Mouse (Mus musculus) limb, embryonic 14.5 days (tissue): ENCODE data around the gene Ntf3. TPM values are rescaled to one million over a fixed set of nuclear protein-coding genes. Genes with fewer than 3 reads are reported as not detected.

ENCODE experiments used
- ATAC-seq: fragments of 200-750 bp; cut with Nextera tagmentation; 2 replicates; pipeline ENCODE4 v1.8.0; 2017; ENCODE audit warnings: low read depth, moderate number of reproducible peaks, moderate TSS enrichment; ENCODE audit not compliant: low FRiP score
- DNase-seq: peaks from one replicate; pipeline ENCODE4 v3.0.0-alpha.2; 2015; ENCODE audit warnings: low spot score
- H3K27ac ChIP-seq: fragments of 300-500 bp; sonication (generic); replicated peaks from 2 replicates; pipeline ENCODE4 v1.5.1; 2014; ENCODE audit warnings: low read depth, mild to moderate bottlenecking, low read length, moderate library complexity, mixed read lengths
- H3K27me3 ChIP-seq: fragments of 300-500 bp; sonication (generic); 2 replicates; pipeline ENCODE4 v1.6.1; 2014; ENCODE audit warnings: low read length, mixed read lengths; ENCODE audit not compliant: control insufficient read depth, insufficient read depth
- H3K36me3 ChIP-seq: fragments of 300-500 bp; sonication (generic); 2 replicates; pipeline ENCODE4 v1.6.1; 2014; ENCODE audit warnings: mild to moderate bottlenecking, low read length, moderate library complexity, mixed read lengths; ENCODE audit not compliant: control insufficient read depth, insufficient read depth
- H3K4me1 ChIP-seq: fragments of 300-500 bp; sonication (generic); 2 replicates; pipeline ENCODE4 v1.6.1; 2014; ENCODE audit warnings: antibody characterized with exemption, low read length, mixed read lengths; ENCODE audit not compliant: control insufficient read depth, insufficient read depth
- H3K4me2 ChIP-seq: fragments of 300-500 bp; sonication (generic); replicated peaks from 2 replicates; pipeline ENCODE4 v1.6.1; 2014; ENCODE audit warnings: low read depth, mild to moderate bottlenecking, low read length, moderate library complexity; ENCODE audit not compliant: severe bottlenecking
- H3K4me3 ChIP-seq: fragments of 300-500 bp; sonication (generic); replicated peaks from 2 replicates; pipeline ENCODE4 v1.5.1; 2014; ENCODE audit warnings: low read length
- H3K9ac ChIP-seq: fragments of 300-500 bp; sonication (generic); 2 replicates; pipeline ENCODE4 v1.6.1; 2014; ENCODE audit warnings: mild to moderate bottlenecking, low read depth, low read length, moderate library complexity; ENCODE audit not compliant: severe bottlenecking
- H3K9me3 ChIP-seq: fragments of 300-500 bp; sonication (generic); 2 replicates; pipeline ENCODE4 v1.6.1; 2016; ENCODE audit warnings: low read length; ENCODE audit not compliant: control insufficient read depth
- POLR2A ChIP-seq: fragments of 200-500 bp; IDR thresholded peaks from 2 replicates; pipeline ENCODE4 v1.8.0; 2012; ENCODE audit warnings: inconsistent platforms, mild to moderate bottlenecking, moderate library complexity, borderline replicate concordance; ENCODE audit not compliant: insufficient read depth, insufficient read length; ENCODE audit errors: extremely low read depth
- WGBS: fragments of 180-500 bp; shearing (Covaris S2); extraction: QIAGEN DNeasy Blood & Tissue Kit; methylation state at CpG from one replicate; pipeline ENCODE4 v1.1.7; 2014; 5-methylcytosine and 5-hydroxymethylcytosine counted together
- polyA plus RNA-seq, 2 experiments: library from polyadenylated mRNA; depleted of rRNA in 1 of 2; stranded (reverse) in 1 of 2; unstranded in 1 of 2; fragments of >200 nt; fragmentation: Nextera tagmentation in 1 of 2; extraction: Ambion mirVana in 1 of 2; gene quantifications; 2 replicates each; pipeline versions ENCODE4 v1.2.1 to v1.2.3; 2012 to 2014

Ntf3 gene
- polyA plus RNA-seq, 2 experiments, result 18.6 to 21.5 TPM

- Histone ChIP-seq H3K4me2 (peak overlapping the region; percentile 28), H3K4me1 (peaks cover 17% of the 10 kb centered on the region), H3K9me3 (no peaks in the 10 kb centered on the region), H3K27me3 (no peaks in the 10 kb centered on the region), H3K4me3 (no peak overlapping the region), H3K36me3 (0 out of 2 replicates have a peak, but pooled peaks cover 4% of the 10 kb centered on the region), H3K9ac (no peak overlapping the region), H3K27ac (0 out of 2 replicates have a peak overlapping the region, but pooled peaks have one; percentile 45)
- peak; percentile 85 for ATAC-seq
- peak; percentile 73 for DNase-seq
- WGBS, result 16% methylated on average over 19 of the region's 19 CpGs
- TF ChIP-seq POLR2A, result no peak
These were observed 32.4 kb downstream of the Ntf3 start for GRCm38 (mm10) chr6:126134155-126134906.

- Histone ChIP-seq H3K4me3 (no peak overlapping the region), H3K36me3 (no peaks in the 10 kb centered on the region), H3K4me1 (peaks cover 8% of the 10 kb centered on the region; the same call in 1 of the 2 replicates), H3K9ac (no peak overlapping the region), H3K9me3 (no peaks in the 10 kb centered on the region), H3K27me3 (no peaks in the 10 kb centered on the region), H3K27ac (no peak overlapping the region), H3K4me2 (no peak overlapping the region)
- DNase-seq (no peak), ATAC-seq (no peak)
- WGBS, result 68% methylated on average over 7 of the region's 7 CpGs
- TF ChIP-seq POLR2A, result no peak
These were observed 38.5 kb downstream of the Ntf3 start for GRCm38 (mm10) chr6:126128238-126128637.

- H3K9ac ChIP-seq, result no peak overlapping the region
- peaks cover 38% of the 10 kb centered on the region for H3K4me1 ChIP-seq
- no peak overlapping the region for H3K4me3 ChIP-seq
- no peak for TF ChIP-seq POLR2A
- H3K4me2 ChIP-seq, result no peak overlapping the region
- H3K27ac ChIP-seq, result no peak overlapping the region
- DNase-seq (no peak), ATAC-seq (no peak)
- no peaks in the 10 kb centered on the region for H3K27me3 ChIP-seq
- H3K9me3 ChIP-seq, result no peaks in the 10 kb centered on the region
- 75% methylated on average over 1 of the region's 1 CpGs for WGBS
- no peaks in the 10 kb centered on the region for H3K36me3 ChIP-seq
These were observed 48.5 kb downstream of the Ntf3 start for GRCm38 (mm10) chr6:126118247-126118646.

- H3K4me3 ChIP-seq, result no peak overlapping the region
- TF ChIP-seq POLR2A, result no peak
- H3K4me1 ChIP-seq, result peaks cover 38% of the 10 kb centered on the region
- no peak overlapping the region for H3K4me2 ChIP-seq
- no peak overlapping the region for H3K9ac ChIP-seq
- whole genome bisulfite sequencing, result 51% methylated on average over 8 of the region's 8 CpGs
- DNase-seq (peak; percentile 37), ATAC-seq (no peak)
- no peaks in the 10 kb centered on the region for H3K9me3 ChIP-seq
- no peaks in the 10 kb centered on the region for H3K27me3 ChIP-seq
- no peak overlapping the region for H3K27ac ChIP-seq
- H3K36me3 ChIP-seq, result no peaks in the 10 kb centered on the region
These were observed 49.5 kb downstream of the Ntf3 start for GRCm38 (mm10) chr6:126117191-126117590.

DNA sequence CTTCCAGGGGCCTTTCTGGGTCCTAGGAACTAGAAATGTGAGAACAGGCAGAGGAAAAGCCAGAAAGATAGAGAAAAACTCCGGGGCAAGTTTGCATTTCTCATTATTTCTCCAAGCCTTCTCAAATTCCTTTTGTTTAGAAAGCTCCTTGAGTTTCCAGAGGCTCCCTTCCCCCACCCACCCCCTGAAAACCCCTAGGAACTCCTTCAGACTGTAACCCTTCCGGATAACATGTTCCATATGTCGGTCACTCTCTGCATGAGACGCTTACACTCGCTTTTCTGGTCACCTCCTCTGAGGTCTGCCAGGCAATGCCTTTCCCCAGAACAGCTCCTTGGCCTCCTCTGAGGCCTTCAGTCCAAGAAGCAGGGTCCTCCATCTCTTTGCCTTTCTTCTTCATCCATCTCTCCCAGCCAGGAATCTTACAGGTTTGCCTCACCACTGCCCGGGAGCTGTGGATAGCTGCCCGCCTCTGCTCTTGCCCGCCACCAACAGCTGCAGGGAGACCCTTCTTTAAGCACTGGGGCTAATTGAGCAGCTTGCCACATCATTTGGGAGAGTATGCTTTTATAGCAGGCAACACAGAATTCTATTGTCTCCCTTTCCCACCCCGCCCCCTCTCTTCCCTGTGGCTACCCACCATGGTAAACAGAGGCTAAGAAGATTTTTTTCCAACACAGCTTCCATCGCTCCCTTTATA is 51.6 kb downstream of the Ntf3 start:
- WGBS, result 20% methylated on average over 10 of the region's 10 CpGs
- DNase-seq, result peak; percentile 67
- Histone ChIP-seq H3K4me3 (no peak overlapping the region), H3K4me2 (no peak overlapping the region), H3K27ac (peak overlapping the region; percentile 86), H3K36me3 (peaks cover 5% of the 10 kb centered on the region; the same call in 1 of the 2 replicates), H3K9me3 (no peaks in the 10 kb centered on the region), H3K4me1 (peaks cover 38% of the 10 kb centered on the region), H3K27me3 (no peaks in the 10 kb centered on the region), H3K9ac (0 out of 2 replicates have a peak overlapping the region, but pooled peaks have one; percentile 28)
- peak; percentile 76; the same call in 1 of the 2 replicates for ATAC-seq
- no peak for TF ChIP-seq POLR2A
